Mouse (Mus musculus) megakaryocyte, adult 5-6 weeks (primary cell): ENCODE measurements around the gene Med12l. TPM values are rescaled to one million over a fixed set of nuclear protein-coding genes. Genes with fewer than 3 reads are reported as not detected.
"Not testable (repeated sequence)": the region's sequence is repeated elsewhere in the genome, so short reads cannot be mapped to it uniquely, and the experiment has no call there.

Experiments
- ATAC-seq: 2 replicates; pipeline ENCODE4 v1.8.0; 2016; ENCODE audit warnings: mild to moderate bottlenecking, inconsistent platforms; ENCODE audit not compliant: poor library complexity, severe bottlenecking
- total RNA-seq, 2 experiments: library from RNA; stranded (forward) in 1 of 2; stranded (reverse) in 1 of 2; fragments of 153-499, 151-499 nt in 1 of 2; fragments of 221-1000, 200-1000 nt in 1 of 2; gene quantifications; 2 replicates each; pipeline versions ENCODE4 v1.2.3 to v1.2.4; 2015 to 2017

Gene Med12l
- total RNA-seq, 2 experiments from 2014 or later: 0.20 to 0.29 TPM

DNA sequence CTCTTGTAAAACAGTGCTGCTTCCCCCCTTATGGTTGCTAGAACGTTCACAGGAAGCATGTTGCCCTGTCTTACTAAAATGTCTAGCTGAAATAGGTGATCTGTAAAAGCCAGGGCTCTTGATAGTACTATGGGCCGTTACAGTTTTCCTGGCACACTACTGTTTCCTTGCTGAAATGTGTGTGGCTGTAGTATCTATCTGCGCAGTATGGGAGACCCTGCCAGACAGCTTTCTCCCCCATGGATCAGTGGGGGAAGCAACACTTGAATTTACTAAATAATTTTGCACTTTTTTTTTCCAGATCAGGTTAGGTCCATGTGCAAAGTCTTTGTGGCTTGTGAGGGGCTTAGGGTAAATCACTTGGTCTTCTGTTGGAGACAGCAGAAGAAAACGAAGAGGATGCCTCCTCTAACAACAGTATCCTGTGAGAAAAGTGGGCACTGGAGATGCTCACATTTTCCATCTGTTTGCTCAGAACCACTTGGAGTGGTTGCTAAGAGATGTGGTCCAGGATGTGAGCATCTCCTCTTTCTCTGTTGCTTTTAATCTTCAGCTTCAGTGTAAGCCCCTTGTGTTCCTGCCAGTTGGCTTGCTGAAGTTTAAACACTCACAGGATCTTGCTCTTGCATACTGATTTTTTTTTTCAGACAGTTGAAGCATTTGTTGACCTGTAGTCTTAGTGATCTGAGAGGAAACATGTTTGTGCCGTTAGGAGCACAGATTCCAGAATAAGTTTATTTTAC, 130.5 kb downstream of the Med12l start:
- no peak for ATAC-seq

DNA sequence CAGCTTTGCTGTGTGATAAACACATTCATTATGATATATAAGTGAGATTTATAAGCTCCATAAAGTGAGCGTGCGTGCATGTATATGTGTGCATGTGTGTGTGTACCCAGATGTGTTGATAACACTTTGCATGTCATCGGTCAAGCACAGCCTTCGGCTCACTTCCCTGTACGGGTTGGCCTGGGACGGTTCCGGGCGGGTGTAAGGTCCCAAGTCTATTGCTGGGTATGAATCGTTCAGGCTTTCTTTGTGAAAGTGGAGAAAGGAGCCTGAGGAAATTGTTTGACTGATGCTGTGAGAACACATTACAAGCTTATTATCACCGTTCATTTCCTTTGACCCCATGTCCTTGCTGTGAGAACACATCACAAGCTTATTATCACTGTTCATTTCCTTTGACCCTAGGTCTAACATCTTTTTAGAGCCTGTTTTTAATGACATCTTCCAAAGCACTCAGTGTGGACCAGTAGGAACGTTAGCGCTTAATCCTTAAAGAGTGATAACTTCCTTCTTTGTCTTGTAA, 133.4 kb downstream of the Med12l start:
- no peak for ATAC-seq

DNA sequence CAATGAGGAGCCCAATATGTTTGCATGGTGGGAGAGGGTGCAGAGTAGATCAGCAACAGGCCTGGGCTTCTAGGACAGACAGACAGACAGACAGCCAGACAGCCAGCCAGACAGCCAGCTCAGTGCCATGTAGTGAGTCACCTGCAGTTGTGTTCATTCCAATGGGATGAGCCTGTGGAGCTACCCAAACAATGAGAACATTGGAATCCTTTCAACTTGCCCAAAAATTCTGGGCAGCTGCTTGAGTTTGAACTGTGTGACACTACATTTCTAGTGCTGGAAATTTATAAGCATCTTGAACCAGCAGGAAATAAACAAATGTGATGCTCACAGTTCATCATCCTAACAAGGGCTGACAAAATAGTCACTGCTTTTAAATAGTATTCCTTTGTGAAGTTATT, 134.0 kb downstream of the Med12l start:
- no peak for ATAC-seq

DNA sequence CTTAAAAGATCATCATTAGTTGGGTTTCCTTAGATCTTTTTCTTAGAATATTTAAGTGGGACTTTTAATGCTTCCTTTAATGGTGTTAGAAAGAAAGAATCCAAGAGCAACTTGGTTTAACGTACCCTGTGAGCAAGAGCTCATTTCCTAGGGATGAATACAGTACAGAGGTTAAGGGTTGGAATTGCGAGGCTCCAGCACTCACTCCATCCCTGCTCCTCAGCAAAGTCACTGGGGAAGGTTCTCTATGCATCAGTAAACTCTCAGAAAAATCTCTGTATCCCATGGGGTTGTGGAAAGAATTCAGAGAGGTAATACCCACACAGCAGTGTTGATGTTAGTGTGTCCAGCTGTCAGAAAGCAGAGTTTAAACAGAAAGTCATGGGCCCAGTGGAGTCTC, 134.5 kb downstream of the Med12l start:
- ATAC-seq: no peak

DNA sequence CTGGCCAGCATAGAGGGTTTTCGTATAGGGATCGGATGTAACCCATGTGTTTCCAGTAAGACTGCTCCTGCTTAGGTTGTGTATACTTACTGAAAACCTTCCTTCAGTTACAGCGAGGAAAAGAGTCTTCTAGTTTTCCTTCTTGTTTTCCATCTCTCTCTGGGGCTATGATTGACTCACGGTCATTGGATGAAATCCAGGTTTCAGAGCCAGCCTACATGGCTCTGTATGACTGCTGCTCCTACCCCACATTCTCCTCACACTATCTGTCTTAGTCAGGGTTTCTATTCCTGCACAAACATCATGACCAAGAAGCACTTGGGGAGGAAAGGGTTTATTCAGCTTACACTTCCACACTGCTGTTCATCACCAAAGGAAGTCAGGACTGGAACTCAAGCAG, 135.3 kb downstream of the Med12l start:
- ATAC-seq: not testable (repeated sequence)

DNA sequence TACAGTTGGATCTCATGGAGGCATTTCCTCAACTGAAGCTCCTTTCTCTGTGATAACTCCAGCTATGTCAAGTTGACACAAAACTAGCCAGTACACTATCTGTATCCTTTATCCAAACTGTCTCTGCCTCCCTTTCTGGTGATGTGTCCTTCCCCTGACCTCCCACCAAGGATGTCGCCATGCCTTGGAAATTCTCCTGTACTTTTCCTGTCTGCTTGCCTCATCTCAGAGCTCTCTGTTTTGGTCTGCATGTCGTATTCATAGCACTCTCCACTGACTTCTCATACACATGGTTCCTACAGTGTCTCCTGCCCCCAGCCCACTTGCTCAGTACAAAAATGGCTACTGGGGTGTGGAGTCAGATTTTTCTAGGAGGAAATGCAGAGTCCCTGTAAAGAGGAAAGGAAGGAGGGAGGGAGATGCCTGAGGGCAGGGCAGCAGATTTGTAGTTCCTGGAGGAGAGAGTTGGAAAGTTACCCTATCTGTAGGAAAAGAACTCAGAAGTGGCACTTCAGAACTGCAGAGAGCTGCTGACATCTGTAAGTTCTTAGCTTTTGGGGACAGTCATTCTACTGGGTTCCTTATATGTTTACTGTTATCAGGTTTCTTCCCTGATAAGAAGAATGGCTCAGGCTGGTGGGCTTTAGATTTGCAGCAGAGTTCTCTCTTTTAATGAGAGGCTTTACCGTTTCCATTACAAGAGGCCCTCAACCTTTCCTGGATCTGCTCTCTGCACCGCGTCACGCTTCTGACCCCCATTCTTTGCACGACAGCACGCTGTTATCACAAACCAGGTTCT, 136.1 kb downstream of the Med12l start:
- no peak for ATAC-seq

DNA sequence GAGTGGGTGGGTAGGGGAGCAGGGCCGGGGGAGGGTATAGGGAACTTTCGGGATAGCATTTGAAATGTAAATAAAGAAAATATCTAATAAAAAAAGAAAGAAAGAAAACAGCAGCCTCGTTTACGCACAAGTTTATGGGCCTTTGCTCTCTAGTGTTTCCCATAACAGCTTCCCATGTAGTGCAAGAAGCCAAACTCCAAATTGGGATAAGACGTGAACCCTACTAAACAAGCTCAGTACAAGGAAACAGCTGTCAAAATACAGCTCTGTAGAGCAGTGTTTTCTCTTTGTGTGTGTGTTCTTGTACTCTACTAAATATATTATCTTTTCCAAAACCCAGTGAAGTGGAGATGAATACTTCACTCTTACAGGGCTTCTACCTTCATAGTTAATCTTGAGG, 139.6 kb downstream of the Med12l start:
- ATAC-seq: no peak

DNA sequence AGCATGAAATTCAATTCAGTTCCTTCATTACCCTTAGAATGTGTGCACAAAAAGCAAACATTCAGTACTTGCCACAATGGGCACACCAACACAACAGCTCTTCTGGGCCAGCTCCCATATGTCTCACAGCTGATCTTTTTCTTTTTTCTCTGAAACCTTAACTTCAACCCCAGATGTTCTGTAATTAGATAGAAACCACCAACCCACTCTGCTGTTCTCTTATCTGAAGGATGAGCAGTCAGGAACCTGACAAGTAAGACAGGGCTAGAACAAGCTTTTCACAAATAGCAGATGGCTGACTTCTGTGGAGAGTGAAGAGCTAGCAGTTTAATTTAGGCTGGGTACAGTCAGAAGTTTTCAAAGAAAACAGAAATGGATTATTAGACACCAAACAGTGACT, 144.0 kb downstream of the Med12l start:
- ATAC-seq: no peak

DNA sequence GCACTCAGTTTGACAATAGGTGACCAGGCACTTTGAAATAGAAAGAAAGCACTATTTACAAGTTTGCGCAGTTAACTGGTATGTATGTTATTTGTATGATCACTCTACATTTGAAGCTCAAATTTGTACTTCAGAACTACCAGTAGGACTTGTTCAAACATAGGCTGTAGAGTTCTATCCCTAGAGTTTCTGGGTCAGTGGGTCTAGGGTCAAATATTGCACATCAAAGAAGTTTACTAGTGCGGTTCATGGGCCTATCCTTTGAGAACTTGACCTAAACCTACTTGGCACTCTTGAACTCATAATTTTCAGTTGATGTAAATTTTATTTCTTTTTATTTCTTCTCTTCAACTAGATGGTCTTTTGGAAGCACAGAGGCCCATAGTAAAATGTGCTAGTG, 145.0 kb downstream of the Med12l start:
- no peak for ATAC-seq

DNA sequence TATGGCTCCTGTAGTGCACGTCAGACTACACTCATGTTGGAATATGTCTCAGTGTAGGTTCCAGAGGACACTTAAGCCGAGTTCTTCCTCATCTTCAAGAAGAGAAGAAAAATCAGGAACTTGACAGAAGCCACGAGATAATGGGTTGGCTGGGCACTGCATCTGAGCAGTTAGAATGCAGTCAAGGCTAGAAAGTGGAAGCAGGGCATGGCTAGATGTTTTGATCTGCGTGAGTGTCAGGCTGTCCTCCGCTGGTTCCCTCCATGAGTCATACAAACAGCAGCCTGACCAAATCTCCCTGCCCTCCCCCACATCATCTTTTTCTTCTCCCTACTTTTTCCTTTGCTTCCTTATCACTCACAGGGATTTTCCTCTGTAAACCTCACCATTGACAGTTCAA, 147.8 kb downstream of the Med12l start, which contains the start of gene P2ry14:
TSS of gene P2ry14 (minus strand) at position 195 of the 400 bp plus-strand sequence.
- peak; percentile 86 for ATAC-seq

DNA sequence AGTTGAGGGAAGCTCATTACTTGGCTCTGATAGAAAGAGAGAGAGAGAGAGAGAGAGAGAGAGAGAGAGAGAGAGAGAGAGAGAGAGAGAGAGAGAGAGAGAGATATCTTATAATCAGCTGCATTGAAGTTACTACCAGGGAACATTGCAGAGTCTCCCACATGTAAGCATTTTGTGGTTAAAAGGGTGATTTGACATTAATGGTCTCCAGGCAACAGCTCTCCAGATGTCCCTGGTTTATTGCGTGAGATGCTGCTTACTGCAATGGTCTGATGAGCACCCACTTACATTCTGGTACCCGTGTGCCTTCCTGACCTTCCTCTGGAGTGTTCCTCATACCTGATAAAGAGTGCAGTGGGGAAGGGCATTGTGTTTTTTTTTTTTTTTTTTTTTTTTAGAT, 149.3 kb downstream of the Med12l start:
- ATAC-seq: no peak

DNA sequence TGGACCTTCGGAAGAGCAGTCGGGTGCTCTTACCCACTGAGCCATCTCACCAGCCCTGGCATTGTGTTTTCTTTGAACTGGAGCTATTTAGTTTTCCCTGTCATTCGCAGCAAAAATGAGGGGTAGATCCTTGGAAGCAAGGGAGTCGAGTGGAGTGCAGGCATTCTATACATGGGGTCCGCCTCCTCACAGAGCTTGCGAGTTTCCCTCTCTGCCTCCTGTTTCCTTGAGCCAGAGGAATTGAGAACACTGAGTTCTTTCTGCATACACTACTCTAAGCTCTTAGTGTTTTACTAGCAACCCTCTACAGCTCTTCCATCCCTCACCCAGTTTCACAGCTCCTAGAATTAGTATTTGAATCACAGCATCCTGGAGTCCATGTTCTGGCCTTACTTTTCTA, 149.8 kb downstream of the Med12l start:
- ATAC-seq: no peak

DNA sequence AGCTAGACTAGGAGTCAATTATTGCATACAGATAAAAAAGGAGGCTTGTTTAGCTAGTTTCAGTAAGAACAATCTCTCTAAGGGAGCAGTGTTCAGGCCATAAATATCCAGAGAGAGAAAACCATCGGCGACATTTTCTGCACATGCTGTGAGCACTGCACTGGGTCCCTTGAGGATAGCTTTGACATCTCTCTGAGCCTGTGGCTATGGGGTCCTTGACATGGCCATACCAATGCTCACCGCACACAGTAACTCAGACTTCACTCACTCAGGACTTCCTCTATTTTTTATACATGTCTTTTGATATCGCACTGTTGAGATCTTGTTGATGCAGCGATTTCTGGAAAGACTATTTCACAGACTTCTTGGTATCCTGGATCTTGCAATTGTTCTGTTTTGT, 151.4 kb downstream of the Med12l start:
- no peak for ATAC-seq

DNA sequence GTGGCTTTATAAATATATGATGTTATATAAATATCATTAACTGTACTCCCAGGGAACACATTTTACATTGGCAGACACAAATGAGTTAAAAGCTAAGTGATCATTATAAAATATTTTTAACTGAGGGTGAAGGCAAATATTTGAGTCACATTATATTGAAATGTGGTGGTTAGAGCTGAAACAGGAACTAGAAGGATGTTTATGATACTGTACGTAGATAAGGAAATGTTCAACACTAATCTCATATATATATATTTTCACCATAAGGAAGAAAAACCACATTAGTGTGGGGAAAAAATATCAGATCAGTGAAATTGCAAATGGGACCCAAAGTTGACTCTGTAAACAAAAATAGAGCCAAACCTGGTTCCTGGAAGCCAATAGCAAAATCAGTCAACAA, 154.8 kb downstream of the Med12l start:
- no peak for ATAC-seq

DNA sequence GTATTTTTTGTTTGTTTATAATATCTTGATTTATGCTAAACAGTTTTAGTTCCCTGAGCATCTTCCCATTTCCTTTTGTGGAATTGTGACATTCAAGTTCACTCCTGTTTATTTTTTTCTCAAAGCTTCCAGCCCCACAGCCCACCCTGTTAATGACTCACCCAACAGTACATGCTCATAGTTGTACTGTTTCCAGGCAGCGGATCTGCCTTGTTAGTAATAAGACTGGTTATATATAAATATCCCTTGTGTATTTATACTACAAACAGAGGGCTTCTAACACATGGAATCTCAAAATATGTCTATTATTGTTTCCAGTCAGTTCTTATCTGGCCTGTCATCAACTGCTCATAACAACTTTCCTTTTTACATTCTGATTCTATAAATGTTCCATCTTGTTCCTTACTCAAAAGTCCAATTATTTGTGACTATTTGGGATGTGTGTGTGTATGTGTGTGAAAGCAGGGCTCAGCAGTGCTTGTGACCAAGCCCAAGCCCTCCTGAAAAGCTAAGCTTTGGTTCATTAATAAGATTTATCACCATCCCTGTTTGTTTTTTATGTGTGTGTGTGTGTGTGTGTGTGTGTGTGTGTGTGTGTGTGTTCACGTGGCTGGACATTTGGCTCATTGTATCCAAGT, 161.9 kb downstream of the Med12l start:
- ATAC-seq: no peak

DNA sequence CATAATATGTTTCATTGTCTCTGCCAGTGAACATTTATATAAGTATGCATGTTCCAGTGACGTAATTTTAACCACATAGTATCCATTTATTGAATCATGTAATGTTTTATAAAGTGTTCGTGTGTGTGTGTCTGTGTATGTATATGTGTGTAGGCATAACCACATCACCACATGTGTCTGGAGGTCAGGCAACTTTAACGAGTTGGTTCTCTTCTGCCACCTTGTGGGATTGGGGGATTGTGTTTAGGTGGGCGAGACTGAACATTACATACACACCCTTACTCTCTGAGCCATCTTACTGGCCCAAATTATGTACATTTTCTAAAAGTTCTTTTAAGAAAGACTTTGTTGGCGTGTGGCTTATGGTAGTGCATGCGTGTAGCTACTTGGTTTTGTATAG, 162.9 kb downstream of the Med12l start:
- no peak for ATAC-seq

DNA sequence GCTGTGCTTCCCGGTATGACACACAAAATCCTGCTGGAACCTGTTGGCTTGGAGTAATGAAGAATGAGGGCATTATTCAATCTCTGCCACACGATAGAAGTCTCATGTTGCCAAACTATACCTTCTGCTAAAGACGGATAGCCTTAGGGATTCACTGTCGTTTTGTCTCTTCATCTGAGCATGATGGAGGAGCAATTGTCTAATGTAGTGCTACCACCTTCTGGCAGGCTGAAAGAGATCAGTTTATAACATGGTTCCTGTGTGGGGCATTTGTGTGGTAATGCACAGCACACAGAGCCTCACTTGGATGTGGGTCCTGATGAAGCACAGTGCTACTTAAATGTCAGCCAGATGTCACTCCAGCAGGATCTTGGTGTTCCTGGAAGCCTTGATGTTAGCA, 163.6 kb downstream of the Med12l start:
- ATAC-seq: no peak

DNA sequence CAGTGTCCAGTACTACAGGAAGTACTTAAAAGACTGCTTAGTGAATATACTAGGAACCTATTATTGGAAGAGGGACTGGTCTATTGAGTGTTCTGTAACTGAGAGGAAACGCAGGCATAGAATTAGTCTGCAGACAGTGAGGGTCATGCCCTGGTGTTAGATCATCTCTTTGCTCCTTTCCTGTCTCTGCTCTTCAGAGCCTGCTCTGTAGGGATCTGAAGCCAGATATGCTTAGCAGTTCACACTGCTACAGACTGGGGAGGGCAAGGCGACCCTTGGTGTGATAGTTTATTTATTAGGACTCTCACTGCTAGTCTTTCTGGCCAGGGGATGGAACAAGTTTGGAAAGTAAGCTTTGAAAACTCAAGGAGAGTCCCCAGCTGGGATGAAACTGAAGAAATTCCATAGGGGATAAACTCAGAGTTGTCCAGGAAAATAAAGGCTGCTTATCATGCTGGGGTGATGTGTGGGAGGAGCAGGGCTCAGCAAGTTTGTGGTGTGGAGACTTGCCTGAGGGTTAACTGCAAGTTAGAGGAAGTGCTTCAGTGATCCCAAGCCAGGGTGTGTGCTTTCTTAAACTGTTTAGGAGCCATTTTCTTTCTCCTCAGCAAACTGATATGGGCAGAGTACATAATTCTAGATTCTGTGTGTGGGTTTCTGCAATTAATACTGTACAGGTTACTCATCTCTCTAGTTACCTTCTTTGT, 164.4 kb downstream of the Med12l start:
- peak; percentile 46 for ATAC-seq

DNA sequence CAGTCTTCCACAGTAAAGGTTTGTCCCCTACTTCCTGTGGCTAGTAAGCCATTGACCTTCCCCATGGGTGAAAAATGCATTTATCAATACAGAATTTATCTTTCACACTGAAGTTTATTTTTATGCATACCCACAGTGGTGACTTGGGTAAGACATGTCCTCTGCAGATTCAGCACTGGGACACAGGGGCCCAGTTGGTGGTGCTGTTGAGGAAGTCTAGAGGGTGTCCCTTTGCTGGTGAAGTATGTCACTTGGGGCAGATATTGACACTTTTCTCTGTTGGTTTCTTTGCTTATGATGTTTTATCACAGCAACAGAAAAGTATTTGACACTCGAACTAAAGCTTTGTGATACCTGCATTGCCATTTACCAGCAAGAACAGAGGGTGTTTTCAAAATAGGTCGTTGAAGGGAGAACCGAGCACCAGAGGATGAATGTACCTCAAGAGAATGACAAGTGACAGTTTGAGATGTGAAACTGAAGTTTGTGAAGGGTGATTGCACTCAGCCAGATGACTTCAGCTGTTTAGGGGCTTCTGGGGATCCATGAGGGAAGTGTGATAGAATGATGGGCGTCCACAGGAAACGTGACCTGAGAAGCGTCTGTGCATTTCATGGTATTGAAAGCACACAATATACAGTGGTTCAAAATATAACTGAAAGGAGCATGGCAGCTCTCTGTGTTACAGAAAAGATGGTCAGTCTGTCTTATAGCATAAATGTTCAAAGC, 169.0 kb downstream of the Med12l start:
- ATAC-seq: peak; percentile 39

DNA sequence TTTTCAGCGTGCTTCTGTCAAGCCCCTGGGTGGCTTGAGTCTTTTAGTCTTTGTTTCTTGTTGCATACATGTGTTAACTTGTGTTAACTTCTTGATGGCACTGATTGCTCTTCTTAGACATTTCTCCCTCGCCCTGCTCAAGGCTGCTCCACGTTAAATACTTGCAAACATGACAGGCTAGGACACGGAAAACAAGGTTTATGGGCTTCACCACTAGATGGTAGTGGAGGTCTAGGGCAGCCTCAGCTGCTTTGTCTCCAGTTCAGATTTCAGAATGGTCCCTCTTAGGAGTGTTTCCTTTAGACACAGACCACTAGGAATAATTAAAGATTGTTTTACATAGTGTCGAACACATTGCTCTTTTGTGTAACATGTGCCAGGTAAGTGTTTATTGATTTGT, 169.6 kb downstream of the Med12l start:
- ATAC-seq: peak; percentile 92
